Mouse (Mus musculus) forebrain, embryonic 15.5 days (tissue): ENCODE measurements at regions not wholly inside any gene's neighbourhood (a gene's known extent, or its start where the extent isn't known, plus 50 kb on each side); places are given as distances from the start of the nearest gene placed in this dataset.

Experiments
- ATAC-seq: fragments of 200-750 bp; cut with Nextera tagmentation; replicated peaks from 2 replicates; pipeline ENCODE4 v1.8.0; 2017; ENCODE audit warnings: mild to moderate bottlenecking, moderate TSS enrichment, moderate library complexity
- H3K27ac ChIP-seq: fragments of 300-500 bp; sonication (generic); replicated peaks from 2 replicates; pipeline ENCODE4 v1.5.1; 2015; ENCODE audit warnings: mild to moderate bottlenecking, inconsistent platforms
- H3K27me3 ChIP-seq: fragments of 300-500 bp; sonication (generic); 2 replicates; pipeline ENCODE4 v1.6.1; 2015; ENCODE audit warnings: inconsistent platforms
- H3K36me3 ChIP-seq: fragments of 300-500 bp; sonication (generic); 2 replicates; pipeline ENCODE4 v1.6.1; 2015; ENCODE audit warnings: mild to moderate bottlenecking, inconsistent platforms
- H3K4me1 ChIP-seq: fragments of 300-500 bp; sonication (generic); 2 replicates; pipeline ENCODE4 v1.6.1; 2015; ENCODE audit warnings: inconsistent platforms
- H3K4me2 ChIP-seq: fragments of 300-500 bp; sonication (generic); replicated peaks from 2 replicates; pipeline ENCODE4 v1.6.1; 2015; ENCODE audit warnings: mild to moderate bottlenecking, inconsistent platforms
- H3K4me3 ChIP-seq: fragments of 300-500 bp; sonication (generic); 2 replicates; pipeline ENCODE4 v1.5.1; 2015; ENCODE audit warnings: mild to moderate bottlenecking, inconsistent platforms
- H3K9ac ChIP-seq: fragments of 300-500 bp; sonication (generic); replicated peaks from 2 replicates; pipeline ENCODE4 v1.6.1; 2015; ENCODE audit warnings: mild to moderate bottlenecking, inconsistent platforms
- H3K9me3 ChIP-seq: fragments of 300-500 bp; sonication (generic); 2 replicates; pipeline ENCODE4 v1.6.1; 2016; ENCODE audit warnings: inconsistent platforms
- WGBS: fragments of 180-500 bp; shearing (Covaris S2); methylation state at CpG from one replicate; pipeline ENCODE4 v1.1.7; 2015; ENCODE audit warnings: mixed read lengths; 5-methylcytosine and 5-hydroxymethylcytosine counted together

DNA sequence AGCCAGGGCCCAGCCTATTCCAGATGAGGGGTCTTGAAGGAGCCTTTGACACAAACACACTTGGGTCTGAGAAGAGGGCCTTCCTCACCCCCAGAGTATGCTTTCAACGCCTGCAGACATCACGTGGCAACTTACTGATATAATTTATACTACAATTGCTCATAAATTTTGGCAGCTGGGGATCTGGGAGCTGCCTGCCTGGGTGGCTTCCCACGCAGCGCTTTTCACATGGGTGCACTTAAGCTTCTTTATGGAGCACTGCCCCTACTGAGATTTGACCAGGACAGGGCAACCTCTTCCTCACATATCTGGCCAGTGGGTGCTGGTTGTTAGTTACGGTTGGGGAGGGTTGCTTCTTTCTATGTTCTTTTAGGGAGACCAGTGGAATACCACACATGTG is 61.6 kb downstream of the Spesp1 start:
- H3K9me3 ChIP-seq = no peaks in the 10 kb centered on the region
- 66% methylated on average over 5 of the region's 5 CpGs for WGBS
- no peak overlapping the region for H3K27ac ChIP-seq

DNA sequence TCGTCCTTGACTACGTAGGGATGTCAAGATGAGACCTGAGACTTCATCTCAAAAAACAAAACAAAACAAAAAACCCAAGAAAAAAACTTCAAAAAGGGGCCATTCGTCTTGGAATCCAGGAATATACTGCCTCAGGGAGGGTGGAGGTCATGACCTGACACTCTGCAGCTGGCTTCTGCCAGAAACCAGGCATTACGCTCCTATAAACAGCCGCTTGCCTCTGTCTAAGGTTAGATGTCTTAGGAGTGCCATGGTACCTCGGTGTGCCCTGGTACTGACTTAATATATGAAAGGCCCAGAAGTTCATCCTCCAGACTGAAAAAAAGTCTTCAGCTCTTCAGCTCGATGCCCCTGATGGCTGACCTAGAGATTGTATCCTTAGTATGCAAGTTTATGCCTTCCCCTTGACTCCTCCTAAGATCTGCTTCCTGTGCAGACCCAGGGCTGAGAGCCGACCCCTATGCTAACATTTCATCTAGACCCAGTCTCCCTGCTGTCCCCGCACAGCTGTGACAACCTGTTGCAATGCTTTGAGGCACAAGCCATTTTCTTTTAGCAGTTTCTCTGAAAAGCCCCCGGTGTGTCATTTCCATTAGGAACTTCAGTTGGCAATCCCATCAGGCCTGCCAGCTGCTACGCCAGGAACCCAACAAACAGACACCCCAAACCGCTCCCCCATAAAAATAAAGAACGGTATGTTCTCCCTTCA is 66.7 kb downstream of the Spesp1 start:
- 78% methylated on average over 13 of the region's 13 CpGs for WGBS
- Histone ChIP-seq H3K9me3 (no peaks in the 10 kb centered on the region), H3K4me1 (no peaks in the 10 kb centered on the region), H3K4me3 (no peak overlapping the region), H3K27me3 (no peaks in the 10 kb centered on the region), H3K36me3 (no peaks in the 10 kb centered on the region), H3K27ac (no peak overlapping the region), H3K4me2 (no peak overlapping the region), H3K9ac (no peak overlapping the region)
- ATAC-seq = no peak

More for the DNA sequence above, 61.6 kb downstream of the Spesp1 start:
- ATAC-seq = no peak
- H3K36me3 ChIP-seq = no peaks in the 10 kb centered on the region
- peaks cover 10% of the 10 kb centered on the region for H3K4me1 ChIP-seq
- no peak overlapping the region for H3K4me3 ChIP-seq
- no peak overlapping the region for H3K9ac ChIP-seq
- H3K4me2 ChIP-seq = no peak overlapping the region
- H3K27me3 ChIP-seq = no peaks in the 10 kb centered on the region; the same call in 1 of the 2 replicates

DNA sequence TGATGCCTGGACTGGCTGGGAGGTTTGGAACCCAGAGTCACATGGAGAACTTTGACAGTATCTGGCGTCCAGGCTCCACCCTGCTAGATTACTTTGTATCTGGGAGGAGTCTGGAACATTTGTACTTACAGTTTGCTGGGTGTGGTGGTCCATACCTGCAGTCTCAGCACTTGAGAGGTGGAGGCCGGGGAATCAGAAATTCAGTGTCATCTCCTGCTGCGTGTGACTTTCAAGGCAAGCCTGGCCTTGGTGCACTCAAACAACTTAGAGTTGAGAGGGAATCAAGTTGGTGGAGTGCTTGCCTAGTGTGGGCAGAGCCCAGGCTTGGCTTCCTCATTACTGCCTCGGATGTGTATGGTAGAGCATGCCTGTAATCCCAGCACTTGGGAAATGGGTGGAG is 67.5 kb downstream of the Spesp1 start:
- WGBS = 87% methylated on average over 4 of the region's 4 CpGs

DNA sequence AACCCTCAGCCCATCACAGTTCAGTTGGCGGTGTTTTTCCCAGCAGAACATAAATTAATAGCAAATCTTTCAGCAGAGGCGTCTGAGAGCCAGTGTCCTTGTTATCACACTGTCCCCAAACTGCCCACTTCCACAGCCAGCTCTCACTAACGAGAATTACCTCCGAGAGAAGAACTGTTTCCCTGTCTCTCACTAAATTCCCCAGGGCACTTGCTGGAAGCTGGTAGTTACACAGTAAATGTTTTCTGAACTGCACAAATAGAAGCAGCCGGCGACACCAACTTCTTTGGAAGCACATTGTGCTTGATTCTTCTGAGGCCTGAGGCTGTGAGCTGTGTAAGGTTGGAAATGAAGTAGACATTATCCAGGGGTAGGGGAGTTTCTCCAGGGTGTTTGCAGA is 69.4 kb downstream of the Spesp1 start:
- WGBS = 52% methylated on average over 6 of the region's 6 CpGs
- no peaks in the 10 kb centered on the region for H3K36me3 ChIP-seq
- no peak overlapping the region for H3K9ac ChIP-seq
- H3K4me3 ChIP-seq = no peak overlapping the region
- no peaks in the 10 kb centered on the region for H3K4me1 ChIP-seq
- H3K27ac ChIP-seq = no peak overlapping the region
- no peak for ATAC-seq
- H3K4me2 ChIP-seq = no peak overlapping the region
- no peaks in the 10 kb centered on the region for H3K9me3 ChIP-seq
- no peaks in the 10 kb centered on the region for H3K27me3 ChIP-seq

More for the DNA sequence above, 67.5 kb downstream of the Spesp1 start:
- Histone ChIP-seq H3K9ac (no peak overlapping the region), H3K4me1 (no peaks in the 10 kb centered on the region), H3K4me3 (no peak overlapping the region), H3K4me2 (no peak overlapping the region), H3K27ac (no peak overlapping the region), H3K27me3 (no peaks in the 10 kb centered on the region), H3K36me3 (no peaks in the 10 kb centered on the region), H3K9me3 (no peaks in the 10 kb centered on the region)
- no peak for ATAC-seq

DNA sequence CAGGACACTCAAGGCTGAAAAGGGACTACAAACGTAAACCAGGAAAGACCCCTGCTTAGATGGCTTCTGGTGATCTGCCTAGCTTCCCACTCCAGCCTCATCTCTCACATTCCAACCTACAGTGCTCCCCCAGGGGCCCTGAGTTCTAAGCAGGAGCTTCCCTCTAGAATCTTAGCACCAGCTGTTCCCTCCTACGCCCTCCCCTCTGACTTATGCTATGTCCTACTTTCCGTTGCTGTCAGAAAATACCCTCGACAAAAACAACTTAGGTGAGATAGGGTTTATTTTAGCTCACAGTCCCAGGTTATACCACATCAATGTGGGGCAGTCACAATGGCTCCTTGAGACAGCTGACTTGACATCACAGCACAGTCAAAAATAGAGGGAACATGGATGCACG is 71.2 kb downstream of the Spesp1 start:
- Histone ChIP-seq H3K36me3 (no peaks in the 10 kb centered on the region), H3K4me2 (no peak overlapping the region), H3K9ac (no peak overlapping the region), H3K9me3 (no peaks in the 10 kb centered on the region), H3K27ac (no peak overlapping the region), H3K4me1 (no peaks in the 10 kb centered on the region), H3K27me3 (no peaks in the 10 kb centered on the region), H3K4me3 (no peak overlapping the region)
- 86% methylated on average over 5 of the region's 5 CpGs for WGBS
- no peak for ATAC-seq

DNA sequence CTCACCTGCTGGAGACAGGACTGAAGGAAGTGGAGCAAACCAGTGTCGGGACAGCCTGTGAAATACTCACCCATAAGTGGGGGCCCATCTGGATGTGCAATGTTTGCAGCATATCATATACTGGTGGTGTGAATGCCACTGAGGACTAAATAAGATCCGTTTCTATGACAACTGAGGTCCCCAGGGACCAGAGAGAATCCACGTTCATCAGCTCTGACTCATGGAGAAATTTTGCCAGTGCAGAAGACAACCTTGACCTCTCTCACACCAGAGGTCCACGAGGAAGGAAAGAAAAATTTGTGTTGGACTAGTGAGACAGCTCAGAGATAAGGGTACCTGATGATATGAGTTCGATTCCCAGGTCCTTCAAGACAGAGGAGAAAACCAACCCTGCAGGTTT is 73.6 kb downstream of the Spesp1 start:
- no peak for ATAC-seq

DNA sequence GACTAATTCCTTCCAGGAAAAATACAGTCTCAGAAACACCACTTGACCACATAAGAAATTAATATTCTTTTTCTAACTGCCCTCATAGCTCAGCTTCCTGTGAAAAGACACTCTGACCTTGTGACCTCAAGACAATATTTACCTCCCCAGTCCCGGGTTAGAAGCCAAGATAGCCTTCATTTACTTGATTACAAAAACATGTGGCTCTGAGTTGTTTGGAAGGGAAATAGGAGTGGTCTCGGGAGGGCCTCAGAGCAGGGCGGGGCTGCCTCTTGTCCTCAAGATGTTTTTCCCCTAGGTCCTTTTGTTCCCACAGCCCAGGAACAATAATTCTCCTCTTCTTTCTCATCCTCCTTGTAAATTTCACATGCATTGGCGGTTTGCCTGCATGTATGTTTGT is 76.7 kb downstream of the Spesp1 start:
- Histone ChIP-seq H3K4me2 (no peak overlapping the region), H3K36me3 (no peaks in the 10 kb centered on the region), H3K4me3 (no peak overlapping the region), H3K27me3 (no peaks in the 10 kb centered on the region), H3K9ac (no peak overlapping the region), H3K4me1 (no peaks in the 10 kb centered on the region), H3K9me3 (no peaks in the 10 kb centered on the region), H3K27ac (no peak overlapping the region)
- no peak for ATAC-seq
- 75% methylated on average over 4 of the region's 4 CpGs for WGBS

More for the DNA sequence above, 73.6 kb downstream of the Spesp1 start:
- H3K9ac ChIP-seq = no peak overlapping the region
- no peak overlapping the region for H3K4me2 ChIP-seq
- no peaks in the 10 kb centered on the region for H3K4me1 ChIP-seq
- 69% methylated on average over 5 of the region's 5 CpGs for WGBS
- no peak overlapping the region for H3K27ac ChIP-seq
- H3K27me3 ChIP-seq = no peaks in the 10 kb centered on the region
- no peak overlapping the region for H3K4me3 ChIP-seq
- H3K36me3 ChIP-seq = no peaks in the 10 kb centered on the region
- H3K9me3 ChIP-seq = no peaks in the 10 kb centered on the region

DNA sequence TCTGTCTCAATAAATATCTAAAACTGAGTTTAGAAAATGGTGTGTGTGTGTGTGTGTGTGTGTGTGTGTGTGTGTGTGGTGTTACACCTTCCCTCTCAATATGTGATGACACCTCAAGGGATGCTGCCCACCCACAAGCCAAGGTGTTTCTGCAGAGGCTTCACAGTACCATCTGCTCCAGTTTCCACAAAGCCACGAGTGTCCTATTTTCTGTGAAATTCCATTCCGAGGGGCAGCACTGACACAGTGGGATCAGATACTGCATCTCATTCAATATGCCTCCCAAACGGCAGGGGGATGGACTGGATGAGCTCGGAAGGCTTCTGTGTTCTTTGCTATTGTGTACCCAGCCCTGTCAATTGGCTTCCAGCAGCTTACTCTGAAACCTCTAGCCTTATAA is 78.5 kb downstream of the Spesp1 start:
- Histone ChIP-seq H3K27ac (peak overlapping the region; percentile 27; the same call in 1 of the 2 replicates), H3K9me3 (no peaks in the 10 kb centered on the region), H3K36me3 (no peaks in the 10 kb centered on the region), H3K4me3 (no peak overlapping the region), H3K4me1 (no peaks in the 10 kb centered on the region), H3K27me3 (no peaks in the 10 kb centered on the region), H3K4me2 (no peak overlapping the region), H3K9ac (no peak overlapping the region)
- ATAC-seq = no peak; the same call in 1 of the 2 replicates
- 10% methylated on average over 4 of the region's 4 CpGs for WGBS

DNA sequence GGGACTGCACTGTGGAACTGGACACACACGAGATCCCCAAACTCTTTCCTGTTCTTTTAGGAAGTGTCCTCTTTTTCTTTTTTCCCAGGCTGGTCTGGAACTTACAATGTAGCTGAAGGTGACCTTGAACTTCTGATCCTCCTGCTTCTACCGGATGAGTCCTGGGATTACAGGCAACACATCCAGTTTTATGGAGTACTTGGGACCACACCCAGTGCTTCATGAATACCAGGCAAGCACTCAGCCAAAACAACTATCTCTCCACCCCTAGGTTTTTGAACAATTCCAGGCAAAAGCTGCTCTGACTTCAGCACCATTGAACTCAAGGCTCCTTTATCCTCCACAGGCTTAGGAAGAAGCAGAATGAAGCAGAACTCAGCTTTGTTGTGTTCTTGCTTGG is 79.7 kb downstream of the Spesp1 start:
- Histone ChIP-seq H3K4me1 (no peaks in the 10 kb centered on the region), H3K9ac (no peak overlapping the region), H3K27me3 (no peaks in the 10 kb centered on the region), H3K27ac (no peak overlapping the region), H3K4me2 (no peak overlapping the region), H3K9me3 (no peaks in the 10 kb centered on the region), H3K36me3 (no peaks in the 10 kb centered on the region), H3K4me3 (no peak overlapping the region)
- no peak for ATAC-seq
- 83% methylated on average over 2 of the region's 2 CpGs for WGBS

DNA sequence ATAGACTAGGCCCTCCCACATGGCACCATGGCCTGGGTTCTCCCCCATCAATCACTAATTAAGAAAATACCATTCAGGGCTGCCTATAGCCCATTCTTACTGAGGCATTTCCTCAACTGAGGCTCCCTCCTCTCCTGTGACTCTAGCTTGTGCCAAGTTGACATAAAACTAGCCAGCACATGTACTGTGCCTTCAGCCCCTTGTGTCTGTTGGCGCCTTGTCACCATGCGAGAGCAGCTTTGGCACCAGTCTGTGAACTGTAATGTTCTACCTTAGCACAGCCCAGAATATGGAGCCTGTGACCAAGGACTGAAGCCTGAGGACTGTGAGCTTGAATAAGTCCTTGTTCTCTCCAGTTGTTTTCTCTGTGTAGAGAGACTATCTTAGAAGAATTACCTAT is 75.0 kb upstream of the Glce start:
- H3K4me2 ChIP-seq = no peak overlapping the region
- ATAC-seq = no peak
- no peaks in the 10 kb centered on the region for H3K9me3 ChIP-seq
- H3K27me3 ChIP-seq = no peaks in the 10 kb centered on the region
- H3K9ac ChIP-seq = no peak overlapping the region
- no peak overlapping the region for H3K27ac ChIP-seq
- 78% methylated on average over 2 of the region's 2 CpGs for WGBS
- no peaks in the 10 kb centered on the region for H3K36me3 ChIP-seq
- no peak overlapping the region for H3K4me3 ChIP-seq
- peaks cover 2% of the 10 kb centered on the region; the same call in 1 of the 2 replicates for H3K4me1 ChIP-seq

DNA sequence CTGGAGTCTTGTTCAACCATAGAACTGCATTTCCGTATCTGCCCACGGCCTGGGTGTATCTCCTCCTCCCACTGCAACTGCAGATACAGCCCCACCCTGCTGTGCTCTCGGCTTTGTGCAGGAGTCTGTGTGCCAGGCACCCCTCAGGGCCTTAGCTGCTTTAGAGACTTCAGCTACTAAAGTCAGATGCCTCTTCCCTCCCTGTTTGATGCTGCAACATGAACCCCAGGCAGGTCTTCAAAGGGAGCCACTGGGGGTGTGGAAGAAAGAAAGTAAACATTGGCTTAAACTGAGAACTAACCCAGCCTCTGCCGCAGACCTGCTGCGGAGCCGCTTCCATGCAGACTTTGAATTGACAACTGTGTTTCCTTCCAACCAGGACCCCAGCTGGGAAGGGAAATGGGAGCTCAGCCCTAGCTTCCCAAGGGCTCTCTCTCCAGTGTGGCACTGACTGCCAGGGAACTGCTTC is 70.0 kb upstream of the Glce start:
- no peak overlapping the region for H3K9ac ChIP-seq
- H3K27me3 ChIP-seq = no peaks in the 10 kb centered on the region
- 7% methylated on average over 6 of the region's 6 CpGs for WGBS
- no peak overlapping the region for H3K27ac ChIP-seq
- no peaks in the 10 kb centered on the region for H3K36me3 ChIP-seq
- no peak overlapping the region for H3K4me2 ChIP-seq
- H3K4me1 ChIP-seq = peaks cover 17% of the 10 kb centered on the region
- no peak overlapping the region for H3K4me3 ChIP-seq
- H3K9me3 ChIP-seq = no peaks in the 10 kb centered on the region
- ATAC-seq = 0 out of 2 replicates have a peak, but pooled peaks have one; percentile 32

DNA sequence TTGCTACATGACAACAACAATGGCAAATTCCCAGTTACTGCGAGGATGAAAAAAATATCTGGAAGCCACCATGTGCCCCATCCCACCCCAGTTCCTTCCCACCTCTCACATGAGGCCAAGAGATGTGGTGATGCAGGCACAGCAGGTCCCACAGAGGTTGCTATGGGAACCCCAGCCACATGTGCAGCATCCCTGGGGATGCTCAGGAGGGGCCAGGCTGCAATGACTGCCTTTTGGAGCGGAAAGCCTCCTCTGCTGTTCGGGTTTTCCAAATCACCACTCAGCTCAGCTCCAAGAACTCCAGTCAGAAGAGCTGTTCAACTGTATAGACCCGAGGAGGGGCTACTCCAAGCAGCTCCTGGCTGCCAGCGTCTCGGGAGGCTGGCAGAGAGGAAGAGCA is 68.0 kb upstream of the Glce start:
- H3K4me1 ChIP-seq = peaks cover 17% of the 10 kb centered on the region
- H3K27ac ChIP-seq = peak overlapping the region; percentile 51
- no peak overlapping the region for H3K4me2 ChIP-seq

DNA sequence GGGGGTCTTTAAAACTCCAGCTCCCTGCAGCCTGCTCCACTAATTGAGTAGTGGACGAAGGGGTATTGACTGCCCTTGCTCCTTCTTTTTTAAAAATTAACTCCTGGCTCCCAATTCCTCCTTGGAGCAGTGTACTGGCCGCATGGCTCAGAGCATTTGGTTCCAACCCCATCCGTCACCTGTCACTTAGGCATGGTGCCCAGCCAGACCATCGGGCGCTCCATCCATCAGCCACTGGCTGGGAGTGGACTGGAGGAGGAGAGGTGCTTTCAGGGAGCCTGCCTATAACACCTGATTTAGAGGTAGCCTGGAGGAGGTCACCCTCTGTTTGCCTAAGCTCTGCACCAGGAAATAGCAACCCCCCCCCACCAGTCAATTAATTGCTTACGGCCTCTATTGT is 66.4 kb upstream of the Glce start:
- H3K9me3 ChIP-seq = no peaks in the 10 kb centered on the region
- H3K27me3 ChIP-seq = no peaks in the 10 kb centered on the region
- peaks cover 17% of the 10 kb centered on the region for H3K4me1 ChIP-seq
- no peak overlapping the region for H3K27ac ChIP-seq
- H3K36me3 ChIP-seq = no peaks in the 10 kb centered on the region
- 33% methylated on average over 6 of the region's 6 CpGs for WGBS
- no peak overlapping the region for H3K4me3 ChIP-seq
- no peak for ATAC-seq
- no peak overlapping the region for H3K4me2 ChIP-seq
- no peak overlapping the region for H3K9ac ChIP-seq

More for the DNA sequence above, 68.0 kb upstream of the Glce start:
- no peaks in the 10 kb centered on the region for H3K27me3 ChIP-seq
- 0 out of 2 replicates have a peak, but pooled peaks have one; percentile 32 for ATAC-seq
- no peaks in the 10 kb centered on the region for H3K9me3 ChIP-seq
- no peak overlapping the region for H3K4me3 ChIP-seq
- no peaks in the 10 kb centered on the region for H3K36me3 ChIP-seq
- no peak overlapping the region for H3K9ac ChIP-seq
- 21% methylated on average over 6 of the region's 6 CpGs for WGBS
